Mouse (Mus musculus): ENCODE measurements around the gene Rnf208. TPM values are rescaled to one million over a fixed set of nuclear protein-coding genes. Genes with fewer than 3 reads are reported as not detected.
"Not testable (repeated sequence)": the region's sequence is repeated elsewhere in the genome, so short reads cannot be mapped to it uniquely, and the experiment has no call there.

Gene Rnf208
- polyA plus RNA-seq, 1 experiment from 2014 or later = 22.9 TPM

- Histone ChIP-seq H3K36me3 (peaks cover 51% of the 10 kb centered on the region), H3K27ac (replicated peaks) (peak within 1 kb of the TSS; percentile 65; the same call in 1 of the 2 replicates), H3K27me3 (peaks cover 21% of the 10 kb centered on the region), H3K9ac (no peak within 1 kb of the TSS), H3K4me3 (replicated peaks) (no peak within 1 kb of the TSS), H3K9me3 (replicated peaks) (no peaks in the 10 kb centered on the region), H3K4me1 (peaks cover 16% of the 10 kb centered on the region), H3K4me2 (replicated peaks) (no peak within 1 kb of the TSS)
- no peak for ATAC-seq (ENCODE audit: insufficient number of reproducible peaks, low FRiP score, low TSS enrichment, low read depth)
- 82% methylated on average over 10 of the region's 10 CpGs for WGBS
These were observed 4.4 kb downstream of the Rnf208 start, which contains the start of gene AL732309.1 for GRCm38 (mm10) chr2:25246183-25247072. Gene AL732309.1 (minus strand): TSS chr2:25246863.

- H3K4me1 ChIP-seq = peaks cover 17% of the 10 kb centered on the region
- H3K4me2 ChIP-seq (replicated peaks) = no peak overlapping the region
- peaks cover 52% of the 10 kb centered on the region for H3K36me3 ChIP-seq
- H3K4me3 ChIP-seq (replicated peaks) = no peak overlapping the region
- WGBS = 75% methylated on average over 1 of the region's 1 CpGs
- H3K9ac ChIP-seq = no peak overlapping the region
- no peak overlapping the region for H3K27ac ChIP-seq (replicated peaks)
- H3K9me3 ChIP-seq (replicated peaks) = no peaks in the 10 kb centered on the region
- H3K27me3 ChIP-seq = no peaks in the 10 kb centered on the region
- no peak for ATAC-seq (ENCODE audit: insufficient number of reproducible peaks, low FRiP score, low TSS enrichment, low read depth)
These were observed 10.3 kb downstream of the Rnf208 start for GRCm38 (mm10) chr2:25252331-25252730.

GRCm38 (mm10) chr2:25255284-25255779 is 13.3 kb downstream of the Rnf208 start, which contains the start of gene Tmem203:
Gene Tmem203 (plus strand): TSS chr2:25255439.
- Histone ChIP-seq H3K4me3 (replicated peaks) (peak within 1 kb of the TSS; percentile 99), H3K27me3 (no peaks in the 10 kb centered on the region), H3K9ac (peak within 1 kb of the TSS; percentile 89), H3K27ac (replicated peaks) (peak within 1 kb of the TSS; percentile 70), H3K9me3 (replicated peaks) (no peaks in the 10 kb centered on the region), H3K36me3 (peaks cover 23% of the 10 kb centered on the region), H3K4me1 (peaks cover 17% of the 10 kb centered on the region), H3K4me2 (replicated peaks) (peak within 1 kb of the TSS; percentile 92)
- ATAC-seq (ENCODE audit: insufficient number of reproducible peaks, low FRiP score, low TSS enrichment, low read depth) = peak; percentile 84
- WGBS = under 1% methylated on average over 39 of the region's 39 CpGs

GRCm38 (mm10) chr2:25256443-25257109 is 14.5 kb downstream of the Rnf208 start:
- 54% methylated on average over 12 of the region's 12 CpGs for WGBS
- H3K9ac ChIP-seq; H3K27ac ChIP-seq (replicated peaks); H3K27me3 ChIP-seq; ATAC-seq (ENCODE audit: insufficient number of reproducible peaks, low FRiP score, low TSS enrichment, low read depth); H3K9me3 ChIP-seq (replicated peaks): not testable (repeated sequence)
- peak overlapping the region; percentile 92 for H3K4me2 ChIP-seq (replicated peaks)
- peaks cover 11% of the 10 kb centered on the region for H3K36me3 ChIP-seq
- peaks cover 17% of the 10 kb centered on the region for H3K4me1 ChIP-seq
- peak overlapping the region; percentile 99 for H3K4me3 ChIP-seq (replicated peaks)

- H3K27me3 ChIP-seq; ATAC-seq (ENCODE audit: insufficient number of reproducible peaks, low FRiP score, low TSS enrichment, low read depth); H3K9ac ChIP-seq; H3K9me3 ChIP-seq (replicated peaks); H3K4me3 ChIP-seq (replicated peaks); H3K27ac ChIP-seq (replicated peaks); H3K36me3 ChIP-seq; H3K4me2 ChIP-seq (replicated peaks): not testable (repeated sequence)
- WGBS = 88% methylated on average over 5 of the region's 5 CpGs
- H3K4me1 ChIP-seq = peaks cover 21% of the 10 kb centered on the region
These were observed 15.2 kb downstream of the Rnf208 start for GRCm38 (mm10) chr2:25257250-25257649.

GRCm38 (mm10) chr2:25258887-25259286 is 16.8 kb downstream of the Rnf208 start:
- H3K9ac ChIP-seq = no peak overlapping the region
- H3K9me3 ChIP-seq (replicated peaks) = no peaks in the 10 kb centered on the region
- H3K27ac ChIP-seq (replicated peaks) = no peak overlapping the region
- H3K4me3 ChIP-seq (replicated peaks) = no peak overlapping the region
- peaks cover 32% of the 10 kb centered on the region for H3K4me1 ChIP-seq
- H3K4me2 ChIP-seq (replicated peaks) = no peak overlapping the region
- H3K27me3 ChIP-seq = peaks cover 8% of the 10 kb centered on the region
- H3K36me3 ChIP-seq = no peaks in the 10 kb centered on the region
- ATAC-seq (ENCODE audit: insufficient number of reproducible peaks, low FRiP score, low TSS enrichment, low read depth) = no peak
- 52% methylated on average over 2 of the region's 2 CpGs for WGBS

- no peak overlapping the region for H3K9ac ChIP-seq
- 44% methylated on average over 12 of the region's 12 CpGs for WGBS
- H3K27me3 ChIP-seq = peaks cover 17% of the 10 kb centered on the region
- peak overlapping the region; percentile 99 for H3K4me2 ChIP-seq (replicated peaks)
- no peak overlapping the region for H3K27ac ChIP-seq (replicated peaks)
- H3K9me3 ChIP-seq (replicated peaks) = no peaks in the 10 kb centered on the region
- no peak; the same call in 1 of the 2 replicates for ATAC-seq (ENCODE audit: insufficient number of reproducible peaks, low FRiP score, low TSS enrichment, low read depth)
- H3K4me3 ChIP-seq (replicated peaks) = peak overlapping the region; percentile 73
- no peaks in the 10 kb centered on the region for H3K36me3 ChIP-seq
- peaks cover 40% of the 10 kb centered on the region for H3K4me1 ChIP-seq
These were observed 19.8 kb downstream of the Rnf208 start for GRCm38 (mm10) chr2:25261870-25262269.

GRCm38 (mm10) chr2:25262291-25262767 is 20.3 kb downstream of the Rnf208 start, which contains the start of gene Tprn:
Gene Tprn (plus strand): TSS chr2:25262618.
- H3K4me3 ChIP-seq (replicated peaks) = peak within 1 kb of the TSS; percentile 73
- no peak within 1 kb of the TSS; the same call in 1 of the 2 replicates for H3K27ac ChIP-seq (replicated peaks)
- peak; percentile 98 for ATAC-seq (ENCODE audit: insufficient number of reproducible peaks, low FRiP score, low TSS enrichment, low read depth)
- H3K4me1 ChIP-seq = peaks cover 45% of the 10 kb centered on the region
- no peaks in the 10 kb centered on the region for H3K36me3 ChIP-seq
- H3K4me2 ChIP-seq (replicated peaks) = peak within 1 kb of the TSS; percentile 99
- H3K27me3 ChIP-seq = peaks cover 17% of the 10 kb centered on the region
- 0% methylated on average over 38 of the region's 39 CpGs for WGBS
- no peaks in the 10 kb centered on the region for H3K9me3 ChIP-seq (replicated peaks)
- H3K9ac ChIP-seq = peak within 1 kb of the TSS; percentile 58

GRCm38 (mm10) chr2:25262795-25263622 is 21.0 kb downstream of the Rnf208 start:
- H3K4me2 ChIP-seq (replicated peaks) = peak overlapping the region; percentile 99
- WGBS = under 1% methylated on average over 82 of the region's 82 CpGs
- no peak overlapping the region; the same call in 1 of the 2 replicates for H3K27ac ChIP-seq (replicated peaks)

GRCm38 (mm10) chr2:25263623-25264285 is 21.7 kb downstream of the Rnf208 start:
- WGBS = 18% methylated on average over 12 of the region's 12 CpGs
- H3K27me3 ChIP-seq = peaks cover 17% of the 10 kb centered on the region
- H3K4me1 ChIP-seq = peaks cover 46% of the 10 kb centered on the region
- H3K27ac ChIP-seq (replicated peaks) = no peak overlapping the region
- no peak for ATAC-seq (ENCODE audit: insufficient number of reproducible peaks, low FRiP score, low TSS enrichment, low read depth)
- H3K4me2 ChIP-seq (replicated peaks) = peak overlapping the region; percentile 99
- H3K9me3 ChIP-seq (replicated peaks) = no peaks in the 10 kb centered on the region
- H3K9ac ChIP-seq = peak overlapping the region; percentile 58; the same call in 1 of the 2 replicates
- H3K4me3 ChIP-seq (replicated peaks) = peak overlapping the region; percentile 73
- H3K36me3 ChIP-seq = peaks cover 8% of the 10 kb centered on the region

More at GRCm38 (mm10) chr2:25262795-25263622, 21.0 kb downstream of the Rnf208 start:
- no peaks in the 10 kb centered on the region for H3K9me3 ChIP-seq (replicated peaks)
- peaks cover 46% of the 10 kb centered on the region for H3K4me1 ChIP-seq
- H3K27me3 ChIP-seq = peaks cover 17% of the 10 kb centered on the region
- H3K36me3 ChIP-seq = peaks cover under 1% of the 10 kb centered on the region; the same call in 1 of the 2 replicates
- ATAC-seq (ENCODE audit: insufficient number of reproducible peaks, low FRiP score, low TSS enrichment, low read depth) = no peak
- peak overlapping the region; percentile 58 for H3K9ac ChIP-seq
- H3K4me3 ChIP-seq (replicated peaks) = peak overlapping the region; percentile 73
